Mouse (Mus musculus) small intestine, adult 2 months (tissue): ENCODE measurements around the gene Serpina1b.
"Not testable (repeated sequence)": the region's sequence is repeated elsewhere in the genome, so short reads cannot be mapped to it uniquely, and the experiment has no call there.

ENCODE experiments used
- CTCF ChIP-seq: fragments of 200-500 bp; IDR thresholded peaks from 2 replicates; pipeline ENCODE4 v1.5.1; 2012; ENCODE audit warnings: low read depth, mild to moderate bottlenecking, control low read depth, inconsistent platforms, low read length, moderate library complexity, mixed read lengths; ENCODE audit not compliant: insufficient replicate concordance, insufficient read length; ENCODE audit errors: extremely low read depth
- POLR2A ChIP-seq: fragments of 200-500 bp; IDR thresholded peaks from 2 replicates; pipeline ENCODE4 v1.6.1; 2012; ENCODE audit warnings: low read depth, mild to moderate bottlenecking, control low read depth, inconsistent platforms, low read length, moderate library complexity

GRCm38 (mm10) chr12:103863101-103863974, 33.2 kb upstream of the Serpina1b start, which contains the start of gene Serpina1a:
- TF ChIP-seq CTCF, POLR2A: not testable (repeated sequence)
